Mouse (Mus musculus) midbrain, embryonic 16.5 days (tissue): ENCODE results near the gene Srl. TPM values are rescaled to one million over a fixed set of nuclear protein-coding genes. Genes with fewer than 3 reads are reported as not detected.

Experiments
- ATAC-seq: fragments of 200-750 bp; cut with Nextera tagmentation; 2 replicates; pipeline ENCODE4 v1.8.0; 2017; ENCODE audit warnings: moderate TSS enrichment
- H3K27ac ChIP-seq: fragments of 300-500 bp; sonication (generic); 2 replicates; pipeline ENCODE4 v1.5.1; 2014; ENCODE audit warnings: mild to moderate bottlenecking, low read length, mixed read lengths
- H3K27me3 ChIP-seq: fragments of 300-500 bp; sonication (generic); 2 replicates; pipeline ENCODE4 v1.6.1; 2014; ENCODE audit warnings: low read depth, low read length, mixed read lengths; ENCODE audit not compliant: control insufficient read depth, insufficient read depth
- H3K36me3 ChIP-seq: fragments of 300-500 bp; sonication (generic); 2 replicates; pipeline ENCODE4 v1.6.1; 2014; ENCODE audit warnings: mild to moderate bottlenecking, low read length, moderate library complexity, mixed read lengths; ENCODE audit not compliant: control insufficient read depth, insufficient read depth
- H3K4me1 ChIP-seq: fragments of 300-500 bp; sonication (generic); 2 replicates; pipeline ENCODE4 v1.6.1; 2014; ENCODE audit warnings: mild to moderate bottlenecking, low read length, mixed read lengths; ENCODE audit not compliant: control insufficient read depth, insufficient read depth
- H3K4me2 ChIP-seq: fragments of 300-500 bp; sonication (generic); 2 replicates; pipeline ENCODE4 v1.6.1; 2014; ENCODE audit warnings: mild to moderate bottlenecking, low read length, mixed read lengths
- H3K4me3 ChIP-seq: fragments of 300-500 bp; sonication (generic); 2 replicates; pipeline ENCODE4 v1.5.1; 2014; ENCODE audit warnings: low read depth, mild to moderate bottlenecking, low read length, moderate library complexity, mixed read lengths
- H3K9ac ChIP-seq: fragments of 300-500 bp; sonication (generic); 2 replicates; pipeline ENCODE4 v1.6.1; 2014; ENCODE audit warnings: low read depth, low read length, mixed read lengths
- H3K9me3 ChIP-seq: fragments of 300-500 bp; sonication (generic); replicated peaks from 2 replicates; pipeline ENCODE4 v1.6.1; 2014; ENCODE audit warnings: mild to moderate bottlenecking, low read length, mixed read lengths; ENCODE audit not compliant: control insufficient read depth, poor library complexity, severe bottlenecking
- WGBS: fragments of 180-500 bp; shearing (Covaris S2); extraction: QIAGEN DNeasy Blood & Tissue Kit; methylation state at CpG from one replicate; pipeline ENCODE4 v1.1.7; 2014; 5-methylcytosine and 5-hydroxymethylcytosine counted together
- polyA plus RNA-seq: library from polyadenylated mRNA; unstranded; fragments of >200 nt; fragmentation: Nextera tagmentation; extraction: Ambion mirVana; gene quantifications from 2 replicates; pipeline ENCODE4 v1.2.1, GENCODE M21; 2015

The Srl gene
- polyA plus RNA-seq, 1 experiment from 2014 or later, result 23.0 TPM

GRCm38 (mm10) chr16:4514383-4514782, 27.2 kb downstream of the Srl start:
- no peak for ATAC-seq
- Histone ChIP-seq H3K9ac (no peak overlapping the region), H3K27me3 (no peaks in the 10 kb centered on the region), H3K9me3 (no peaks in the 10 kb centered on the region), H3K4me2 (no peak overlapping the region), H3K36me3 (no peaks in the 10 kb centered on the region), H3K27ac (no peak overlapping the region), H3K4me1 (0 out of 2 replicates have a peak, but pooled peaks cover 3% of the 10 kb centered on the region), H3K4me3 (no peak overlapping the region)
- WGBS, result 84% methylated on average over 3 of the region's 3 CpGs

GRCm38 (mm10) chr16:4512661-4513438, 28.8 kb downstream of the Srl start:
- Histone ChIP-seq H3K27me3 (no peaks in the 10 kb centered on the region), H3K4me1 (no peaks in the 10 kb centered on the region), H3K36me3 (no peaks in the 10 kb centered on the region), H3K4me3 (no peak overlapping the region), H3K27ac (no peak overlapping the region), H3K9ac (no peak overlapping the region), H3K4me2 (no peak overlapping the region), H3K9me3 (no peaks in the 10 kb centered on the region)
- 86% methylated on average over 3 of the region's 3 CpGs for WGBS
- no peak for ATAC-seq

- H3K27me3 ChIP-seq, result no peaks in the 10 kb centered on the region
- H3K9ac ChIP-seq, result no peak overlapping the region
- H3K36me3 ChIP-seq, result no peaks in the 10 kb centered on the region
- no peak overlapping the region for H3K4me2 ChIP-seq
- 92% methylated on average over 2 of the region's 2 CpGs for WGBS
- no peaks in the 10 kb centered on the region for H3K9me3 ChIP-seq
- no peaks in the 10 kb centered on the region for H3K4me1 ChIP-seq
- H3K27ac ChIP-seq, result no peak overlapping the region
- no peak for ATAC-seq
- no peak overlapping the region for H3K4me3 ChIP-seq
Measured at GRCm38 (mm10) chr16:4511371-4511770, 30.2 kb downstream of the Srl start.

- Histone ChIP-seq H3K9ac (no peak overlapping the region), H3K4me2 (no peak overlapping the region), H3K36me3 (no peaks in the 10 kb centered on the region), H3K27me3 (no peaks in the 10 kb centered on the region), H3K27ac (no peak overlapping the region), H3K4me1 (no peaks in the 10 kb centered on the region), H3K4me3 (no peak overlapping the region), H3K9me3 (no peaks in the 10 kb centered on the region)
- ATAC-seq, result no peak
- 85% methylated on average over 3 of the region's 3 CpGs for WGBS
Measured at GRCm38 (mm10) chr16:4506181-4506580, 35.4 kb downstream of the Srl start.

- no peak overlapping the region for H3K4me2 ChIP-seq
- ATAC-seq, result no peak
- WGBS, result 97% methylated on average over 1 of the region's 1 CpGs
- no peak overlapping the region for H3K4me3 ChIP-seq
- H3K9ac ChIP-seq, result no peak overlapping the region
- no peaks in the 10 kb centered on the region for H3K4me1 ChIP-seq
- H3K36me3 ChIP-seq, result no peaks in the 10 kb centered on the region
- H3K27me3 ChIP-seq, result no peaks in the 10 kb centered on the region
- no peaks in the 10 kb centered on the region for H3K9me3 ChIP-seq
- H3K27ac ChIP-seq, result no peak overlapping the region
Measured at GRCm38 (mm10) chr16:4503495-4503894, 38.1 kb downstream of the Srl start.

- H3K9ac ChIP-seq, result no peak overlapping the region
- no peaks in the 10 kb centered on the region for H3K27me3 ChIP-seq
- H3K4me2 ChIP-seq, result no peak overlapping the region
- H3K27ac ChIP-seq, result no peak overlapping the region
- ATAC-seq, result no peak
- no peaks in the 10 kb centered on the region for H3K36me3 ChIP-seq
- no peaks in the 10 kb centered on the region for H3K4me1 ChIP-seq
- no peak overlapping the region for H3K4me3 ChIP-seq
- no peaks in the 10 kb centered on the region for H3K9me3 ChIP-seq
Measured at GRCm38 (mm10) chr16:4502568-4502967, 39.0 kb downstream of the Srl start.

GRCm38 (mm10) chr16:4501703-4502102, 39.9 kb downstream of the Srl start:
- Histone ChIP-seq H3K4me1 (no peaks in the 10 kb centered on the region), H3K27me3 (no peaks in the 10 kb centered on the region), H3K9me3 (no peaks in the 10 kb centered on the region), H3K4me2 (no peak overlapping the region), H3K9ac (no peak overlapping the region), H3K27ac (no peak overlapping the region), H3K36me3 (no peaks in the 10 kb centered on the region), H3K4me3 (no peak overlapping the region)
- ATAC-seq, result no peak
- 95% methylated on average over 3 of the region's 3 CpGs for WGBS

- WGBS, result 88% methylated on average over 8 of the region's 8 CpGs
- Histone ChIP-seq H3K9me3 (no peaks in the 10 kb centered on the region), H3K4me2 (no peak overlapping the region), H3K27me3 (no peaks in the 10 kb centered on the region), H3K4me1 (no peaks in the 10 kb centered on the region), H3K4me3 (no peak overlapping the region), H3K9ac (no peak overlapping the region), H3K27ac (no peak overlapping the region), H3K36me3 (no peaks in the 10 kb centered on the region)
- ATAC-seq, result no peak
Measured at GRCm38 (mm10) chr16:4500598-4501385, 40.8 kb downstream of the Srl start.
